Mouse (Mus musculus): ENCODE results near the gene Arhgap45. TPM values are rescaled to one million over a fixed set of nuclear protein-coding genes. Genes with fewer than 3 reads are reported as not detected.

Gene Arhgap45
- polyA plus RNA-seq, 1 experiment from 2014 or later: 4.7 TPM

GRCm38 (mm10) chr10:80072623-80073489 lies 56.4 kb downstream of the Arhgap45 start:
- WGBS: 85% methylated on average over 20 of the region's 20 CpGs
- ATAC-seq (ENCODE audit: low FRiP score, low read depth): no peak
- H3K9me3 ChIP-seq: no peaks in the 10 kb centered on the region
- H3K27ac ChIP-seq: no peak overlapping the region
- no peak overlapping the region for H3K4me3 ChIP-seq
- H3K4me1 ChIP-seq: peaks cover 15% of the 10 kb centered on the region; the same call in 1 of the 2 replicates
- H3K36me3 ChIP-seq: peaks cover 4% of the 10 kb centered on the region; the same call in 1 of the 2 replicates
- no peak overlapping the region for H3K4me2 ChIP-seq (replicated peaks)
- H3K9ac ChIP-seq: no peak overlapping the region
- no peaks in the 10 kb centered on the region for H3K27me3 ChIP-seq (replicated peaks)

GRCm38 (mm10) chr10:80074813-80075601 lies 58.6 kb downstream of the Arhgap45 start:
- H3K4me3 ChIP-seq: no peak overlapping the region
- no peak for ATAC-seq (ENCODE audit: low FRiP score, low read depth)
- H3K27me3 ChIP-seq (replicated peaks): no peaks in the 10 kb centered on the region
- H3K4me1 ChIP-seq: peaks cover 15% of the 10 kb centered on the region; the same call in 1 of the 2 replicates
- H3K9me3 ChIP-seq: no peaks in the 10 kb centered on the region
- no peak overlapping the region for H3K9ac ChIP-seq
- 17% methylated on average over 28 of the region's 28 CpGs for WGBS
- peak overlapping the region; percentile 28 for H3K4me2 ChIP-seq (replicated peaks)
- peaks cover 17% of the 10 kb centered on the region for H3K36me3 ChIP-seq
- H3K27ac ChIP-seq: no peak overlapping the region

GRCm38 (mm10) chr10:80075924-80076323 lies 59.5 kb downstream of the Arhgap45 start:
- H3K9ac ChIP-seq: no peak overlapping the region
- no peaks in the 10 kb centered on the region for H3K9me3 ChIP-seq
- peaks cover 12% of the 10 kb centered on the region; the same call in 1 of the 2 replicates for H3K4me1 ChIP-seq
- WGBS: 50% methylated on average over 1 of the region's 1 CpGs
- peaks cover 26% of the 10 kb centered on the region for H3K36me3 ChIP-seq
- no peak overlapping the region for H3K4me2 ChIP-seq (replicated peaks)
- H3K27me3 ChIP-seq (replicated peaks): no peaks in the 10 kb centered on the region
- ATAC-seq (ENCODE audit: low FRiP score, low read depth): no peak
- H3K4me3 ChIP-seq: no peak overlapping the region
- H3K27ac ChIP-seq: no peak overlapping the region

GRCm38 (mm10) chr10:80076386-80076785 lies 59.9 kb downstream of the Arhgap45 start:
- Histone ChIP-seq H3K36me3 (peaks cover 31% of the 10 kb centered on the region), H3K4me1 (peaks cover 10% of the 10 kb centered on the region; the same call in 1 of the 2 replicates), H3K27me3 (replicated peaks) (no peaks in the 10 kb centered on the region), H3K9ac (no peak overlapping the region), H3K4me3 (no peak overlapping the region), H3K4me2 (replicated peaks) (no peak overlapping the region), H3K9me3 (no peaks in the 10 kb centered on the region), H3K27ac (no peak overlapping the region)
- WGBS: 91% methylated on average over 4 of the region's 4 CpGs
- ATAC-seq (ENCODE audit: low FRiP score, low read depth): no peak

- WGBS: 93% methylated on average over 5 of the region's 5 CpGs
- peaks cover 7% of the 10 kb centered on the region; the same call in 1 of the 2 replicates for H3K4me1 ChIP-seq
Observed at GRCm38 (mm10) chr10:80077312-80077711, 60.9 kb downstream of the Arhgap45 start.

GRCm38 (mm10) chr10:80078366-80078765 lies 61.9 kb downstream of the Arhgap45 start:
- no peak overlapping the region for H3K4me2 ChIP-seq (replicated peaks)
- H3K27ac ChIP-seq: no peak overlapping the region
- WGBS: 94% methylated on average over 1 of the region's 1 CpGs
- no peak overlapping the region for H3K9ac ChIP-seq
- no peak for ATAC-seq (ENCODE audit: low FRiP score, low read depth)
- H3K4me3 ChIP-seq: no peak overlapping the region
- H3K27me3 ChIP-seq (replicated peaks): no peaks in the 10 kb centered on the region
- H3K9me3 ChIP-seq: no peaks in the 10 kb centered on the region
- H3K4me1 ChIP-seq: peaks cover 7% of the 10 kb centered on the region; the same call in 1 of the 2 replicates
- H3K36me3 ChIP-seq: peaks cover 50% of the 10 kb centered on the region

More at GRCm38 (mm10) chr10:80077312-80077711, 60.9 kb downstream of the Arhgap45 start:
- no peaks in the 10 kb centered on the region for H3K27me3 ChIP-seq (replicated peaks)
- H3K9ac ChIP-seq: no peak overlapping the region
- no peak overlapping the region for H3K4me3 ChIP-seq
- ATAC-seq (ENCODE audit: low FRiP score, low read depth): no peak
- H3K9me3 ChIP-seq: no peaks in the 10 kb centered on the region
- peaks cover 40% of the 10 kb centered on the region for H3K36me3 ChIP-seq
- no peak overlapping the region for H3K27ac ChIP-seq
- H3K4me2 ChIP-seq (replicated peaks): no peak overlapping the region

DNA sequence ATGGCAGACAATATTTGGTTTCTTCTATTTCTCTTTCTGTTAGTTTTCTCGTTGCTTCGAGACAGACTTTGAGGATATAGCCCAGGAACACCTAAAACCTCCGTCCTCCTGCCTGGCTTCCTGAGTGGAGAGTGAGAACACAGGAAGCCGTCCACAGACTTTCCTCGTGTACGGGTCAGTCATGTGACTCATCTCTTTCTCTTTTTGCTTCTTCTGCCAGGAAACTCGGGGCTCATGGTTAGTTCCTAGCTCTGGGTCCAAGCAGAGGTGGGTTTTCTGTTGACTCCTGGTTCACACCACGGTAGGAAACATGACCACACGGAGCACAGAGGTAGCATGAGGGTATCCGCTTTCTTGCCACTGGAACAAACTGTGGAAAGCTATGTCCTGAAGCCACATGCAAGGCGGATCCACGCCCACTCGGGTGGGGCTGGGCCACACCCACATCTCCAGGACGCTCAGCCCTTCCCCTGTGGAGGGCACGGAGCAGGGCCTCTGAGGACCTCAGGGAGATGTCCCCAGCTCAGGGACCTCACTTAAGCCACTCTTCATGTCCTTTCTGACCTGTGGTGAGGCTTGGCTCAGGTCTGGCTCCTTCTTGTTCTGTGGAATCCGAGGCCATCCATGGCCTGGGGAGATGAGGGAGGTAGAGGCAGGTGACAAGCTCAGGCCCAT lies 64.1 kb downstream of the Arhgap45 start:
- Histone ChIP-seq H3K4me2 (replicated peaks) (no peak overlapping the region), H3K27me3 (replicated peaks) (no peaks in the 10 kb centered on the region), H3K4me1 (peaks cover 4% of the 10 kb centered on the region; the same call in 1 of the 2 replicates), H3K4me3 (no peak overlapping the region), H3K9me3 (no peaks in the 10 kb centered on the region), H3K36me3 (peaks cover 61% of the 10 kb centered on the region), H3K9ac (no peak overlapping the region), H3K27ac (no peak overlapping the region)
- no peak for ATAC-seq (ENCODE audit: low FRiP score, low read depth)
- WGBS: 88% methylated on average over 16 of the region's 16 CpGs

Other genes with a start within 250 kb of the Arhgap45 start
- 115 and 118 TPM in 2 replicates for gene Rnf126, start 249.7 kb upstream of the Arhgap45 start, polyA plus RNA-seq (2016; fragmentation: Nextera tagmentation; extraction: Ambion mirVana)
- gene Fstl3, start 239.4 kb upstream of the Arhgap45 start, polyA plus RNA-seq (2016; fragmentation: Nextera tagmentation; extraction: Ambion mirVana): 1.5 and 2.0 TPM in 2 replicates
- 0.16 and 0.42 TPM in 2 replicates for gene Prss57, start 225.7 kb upstream of the Arhgap45 start, polyA plus RNA-seq (2016; fragmentation: Nextera tagmentation; extraction: Ambion mirVana)
- gene Palm, start 223.1 kb upstream of the Arhgap45 start, polyA plus RNA-seq (2016; fragmentation: Nextera tagmentation; extraction: Ambion mirVana): 196 and 205 TPM in 2 replicates
- 1.6 and 2.3 TPM in 2 replicates for gene Misp, start 195.7 kb upstream of the Arhgap45 start, polyA plus RNA-seq (2016; fragmentation: Nextera tagmentation; extraction: Ambion mirVana)
- gene Ptbp1, start 162.2 kb upstream of the Arhgap45 start, polyA plus RNA-seq (2016; fragmentation: Nextera tagmentation; extraction: Ambion mirVana): 180 and 189 TPM in 2 replicates
- 12.6 and 15.5 TPM in 2 replicates for gene Prtn3, start 142.2 kb upstream of the Arhgap45 start, polyA plus RNA-seq (2016; fragmentation: Nextera tagmentation; extraction: Ambion mirVana)
- gene Plppr3, start 142.0 kb upstream of the Arhgap45 start, polyA plus RNA-seq (2016; fragmentation: Nextera tagmentation; extraction: Ambion mirVana): 296 and 301 TPM in 2 replicates
- gene Elane, start 130.4 kb upstream of the Arhgap45 start, polyA plus RNA-seq (2016; fragmentation: Nextera tagmentation; extraction: Ambion mirVana): 0.34 and 0.53 TPM in 2 replicates
- not detected in 2 replicates for gene Cfd, start 125.8 kb upstream of the Arhgap45 start, polyA plus RNA-seq (2016; fragmentation: Nextera tagmentation; extraction: Ambion mirVana)
- gene Med16, start 107.7 kb upstream of the Arhgap45 start, polyA plus RNA-seq (2016; fragmentation: Nextera tagmentation; extraction: Ambion mirVana): 60.5 and 62.6 TPM in 2 replicates
- 28.4 and 40.5 TPM in 2 replicates for gene Gm26602, start 105.8 kb upstream of the Arhgap45 start, polyA plus RNA-seq (2016; fragmentation: Nextera tagmentation; extraction: Ambion mirVana)
- gene Kiss1r, start 99.7 kb upstream of the Arhgap45 start, polyA plus RNA-seq (2016; fragmentation: Nextera tagmentation; extraction: Ambion mirVana): 1.1 and 1.3 TPM in 2 replicates
- 185 and 186 TPM in 2 replicates for gene R3hdm4, start 95.4 kb upstream of the Arhgap45 start, polyA plus RNA-seq (2016; fragmentation: Nextera tagmentation; extraction: Ambion mirVana)
- gene Arid3a, start 89.6 kb upstream of the Arhgap45 start, polyA plus RNA-seq (2016; fragmentation: Nextera tagmentation; extraction: Ambion mirVana): 4.9 and 7.7 TPM in 2 replicates
- gene Wdr18, start 56.5 kb upstream of the Arhgap45 start, polyA plus RNA-seq (2016; fragmentation: Nextera tagmentation; extraction: Ambion mirVana): 84.5 and 98.3 TPM in 2 replicates
- 0.24 and 0.40 TPM in 2 replicates for gene Grin3b, start 45.9 kb upstream of the Arhgap45 start, polyA plus RNA-seq (2016; fragmentation: Nextera tagmentation; extraction: Ambion mirVana)
- 26.3 and 27.7 TPM in 2 replicates for gene Tmem259, start 32.3 kb upstream of the Arhgap45 start, polyA plus RNA-seq (2016; fragmentation: Nextera tagmentation; extraction: Ambion mirVana)
- gene Cnn2, start 28.1 kb upstream of the Arhgap45 start, polyA plus RNA-seq (2016; fragmentation: Nextera tagmentation; extraction: Ambion mirVana): 106 and 107 TPM in 2 replicates
- 9.9 and 10.7 TPM in 2 replicates for gene Abca7, start 20.2 kb upstream of the Arhgap45 start, polyA plus RNA-seq (2016; fragmentation: Nextera tagmentation; extraction: Ambion mirVana)
- gene Polr2e, start 23.1 kb downstream of the Arhgap45 start, polyA plus RNA-seq (2016; fragmentation: Nextera tagmentation; extraction: Ambion mirVana): 160 and 166 TPM in 2 replicates
- 499 and 515 TPM in 2 replicates for gene Gpx4, start 30.5 kb downstream of the Arhgap45 start, polyA plus RNA-seq (2016; fragmentation: Nextera tagmentation; extraction: Ambion mirVana)
- 15.1 and 15.4 TPM in 2 replicates for gene Sbno2, start 88.9 kb downstream of the Arhgap45 start, polyA plus RNA-seq (2016; fragmentation: Nextera tagmentation; extraction: Ambion mirVana)
- 17.4 and 23.9 TPM in 2 replicates for gene Stk11, start 99.2 kb downstream of the Arhgap45 start, polyA plus RNA-seq (2016; fragmentation: Nextera tagmentation; extraction: Ambion mirVana)
- 396 and 422 TPM in 2 replicates for gene Atp5d, start 122.0 kb downstream of the Arhgap45 start, polyA plus RNA-seq (2016; fragmentation: Nextera tagmentation; extraction: Ambion mirVana)
- 26.5 and 27.3 TPM in 2 replicates for gene Cbarp, start 124.2 kb downstream of the Arhgap45 start, polyA plus RNA-seq (2016; fragmentation: Nextera tagmentation; extraction: Ambion mirVana)
- 40.8 and 45.1 TPM in 2 replicates for gene Midn, start 131.6 kb downstream of the Arhgap45 start, polyA plus RNA-seq (2016; fragmentation: Nextera tagmentation; extraction: Ambion mirVana)
- gene Cirbp, start 149.3 kb downstream of the Arhgap45 start, polyA plus RNA-seq (2016; fragmentation: Nextera tagmentation; extraction: Ambion mirVana): 262 and 273 TPM in 2 replicates
- 14.9 and 15.7 TPM in 2 replicates for gene 1600002K03Rik, start 156.3 kb downstream of the Arhgap45 start, polyA plus RNA-seq (2016; fragmentation: Nextera tagmentation; extraction: Ambion mirVana)
- 47.9 and 48.0 TPM in 2 replicates for gene Efna2, start 162.8 kb downstream of the Arhgap45 start, polyA plus RNA-seq (2016; fragmentation: Nextera tagmentation; extraction: Ambion mirVana)
- 52.1 and 54.6 TPM in 2 replicates for gene Mum1, start 209.8 kb downstream of the Arhgap45 start, polyA plus RNA-seq (2016; fragmentation: Nextera tagmentation; extraction: Ambion mirVana)
- gene Ndufs7, start 232.5 kb downstream of the Arhgap45 start, polyA plus RNA-seq (2016; fragmentation: Nextera tagmentation; extraction: Ambion mirVana): 214 and 227 TPM in 2 replicates
- gene Gamt, start 244.4 kb downstream of the Arhgap45 start, polyA plus RNA-seq (2016; fragmentation: Nextera tagmentation; extraction: Ambion mirVana): 37.9 and 38.6 TPM in 2 replicates
- 66.6 TPM in 2 replicates for gene Dazap1, start 244.8 kb downstream of the Arhgap45 start, polyA plus RNA-seq (2016; fragmentation: Nextera tagmentation; extraction: Ambion mirVana)